Mouse (Mus musculus): Measurements from ENCODE around the gene Sgtb. TPM values are rescaled to one million over a fixed set of nuclear protein-coding genes. Genes with fewer than 3 reads are reported as not detected.

The Sgtb gene
- total RNA-seq, 2 experiments from 2014 or later: not detected

GRCm38 (mm10) chr13:104172498-104172897, 63.0 kb downstream of the Sgtb start:
- peak; percentile 20; the same call in 1 of the 2 replicates for ATAC-seq (replicated peaks; ENCODE audit: low FRiP score, low TSS enrichment, poor library complexity, severe bottlenecking)

- no peak for ATAC-seq (replicated peaks; ENCODE audit: low FRiP score, low TSS enrichment, poor library complexity, severe bottlenecking)
These were observed 67.3 kb downstream of the Sgtb start for GRCm38 (mm10) chr13:104176874-104177273.

- peak; percentile 72 for ATAC-seq (replicated peaks; ENCODE audit: low FRiP score, low TSS enrichment, poor library complexity, severe bottlenecking)
These were observed 68.5 kb downstream of the Sgtb start, which contains the start of gene Trappc13 for GRCm38 (mm10) chr13:104177796-104178649. Gene Trappc13 (minus strand): TSS chr13:104178469.

GRCm38 (mm10) chr13:104178650-104179121, 69.1 kb downstream of the Sgtb start, which contains the start of gene Trim23:
Gene Trim23 (plus strand): TSS chr13:104178797.
- ATAC-seq (replicated peaks; ENCODE audit: low FRiP score, low TSS enrichment, poor library complexity, severe bottlenecking): peak; percentile 91

GRCm38 (mm10) chr13:104179176-104179888, 69.8 kb downstream of the Sgtb start:
- ATAC-seq (replicated peaks; ENCODE audit: low FRiP score, low TSS enrichment, poor library complexity, severe bottlenecking): peak; percentile 49

- ATAC-seq (replicated peaks; ENCODE audit: low FRiP score, low TSS enrichment, poor library complexity, severe bottlenecking): no peak
These were observed 77.8 kb downstream of the Sgtb start for GRCm38 (mm10) chr13:104187357-104187756.

Other genes with a start within 250 kb of the Sgtb start
- gene Erbin, start 189.2 kb upstream of the Sgtb start, total RNA-seq (2014; fragmentation: Nextera tagmentation): 70.5 and 87.2 TPM in 2 replicates
- 111 and 152 TPM in 2 replicates for gene Erbin, start 189.2 kb upstream of the Sgtb start, total RNA-seq (2017)
- gene Nln, start 127 bp upstream of the Sgtb start, total RNA-seq (2014; fragmentation: Nextera tagmentation): 29.4 and 34.9 TPM in 2 replicates
- gene Nln, start 127 bp upstream of the Sgtb start, total RNA-seq (2017): 47.9 and 58.8 TPM in 2 replicates
- 25.1 and 36.0 TPM in 2 replicates for gene Trappc13, start 68.7 kb downstream of the Sgtb start, total RNA-seq (2014; fragmentation: Nextera tagmentation)
- gene Trappc13, start 68.7 kb downstream of the Sgtb start, total RNA-seq (2017): 63.3 and 69.3 TPM in 2 replicates
- 13.4 and 13.6 TPM in 2 replicates for gene Trim23, start 69.1 kb downstream of the Sgtb start, total RNA-seq (2014; fragmentation: Nextera tagmentation)
- 29.4 and 33.7 TPM in 2 replicates for gene Trim23, start 69.1 kb downstream of the Sgtb start, total RNA-seq (2017)
- gene Cenpk, start 118.9 kb downstream of the Sgtb start, total RNA-seq (2014; fragmentation: Nextera tagmentation): 74.1 and 80.7 TPM in 2 replicates
- 149 and 152 TPM in 2 replicates for gene Cenpk, start 118.9 kb downstream of the Sgtb start, total RNA-seq (2017)
- 35.4 and 47.5 TPM in 2 replicates for gene Ppwd1, start 119.1 kb downstream of the Sgtb start, total RNA-seq (2014; fragmentation: Nextera tagmentation)
- gene Ppwd1, start 119.1 kb downstream of the Sgtb start, total RNA-seq (2017): 45.6 and 55.2 TPM in 2 replicates
- 4.4 and 4.9 TPM in 2 replicates for gene Adamts6, start 178.1 kb downstream of the Sgtb start, total RNA-seq (2014; fragmentation: Nextera tagmentation)
- 0.38 and 1.9 TPM in 2 replicates for gene Adamts6, start 178.1 kb downstream of the Sgtb start, total RNA-seq (2017)

Data from megakaryocyte-erythroid progenitor cell, adult 5-6 weeks (primary cell).